Mouse (Mus musculus) CH12.LX (cell line): ENCODE measurements at regions not wholly inside any gene's neighbourhood (a gene's known extent, or its start where the extent isn't known, plus 50 kb on each side); places are given as distances from the start of the nearest gene placed in this dataset.
A peak's percentile ranks its signal among the peaks of the same experiment; 100 is the strongest.

Experiments used
- DNase-seq: peaks from one replicate; pipeline ENCODE4 v3.0.0-alpha.2; 2013; ENCODE audit errors: extremely low read depth
- H3K27ac ChIP-seq: 2 replicates; pipeline ENCODE4 v1.5.1; 2012; ENCODE audit warnings: low read depth, mild to moderate bottlenecking, control low read depth, moderate library complexity; ENCODE audit not compliant: insufficient read depth
- H3K27me3 ChIP-seq: replicated peaks from 2 replicates; pipeline ENCODE3; 2012; ENCODE audit warnings: inconsistent platforms
- H3K36me3 ChIP-seq, 2 experiments: replicated peaks in 1 of 2; 2 replicates each; pipeline versions ENCODE3 to v1.6.1; 2012; ENCODE audit warnings: inconsistent platforms in 1 of 2, low read length in 1 of 2, mild to moderate bottlenecking in 1 of 2, mixed read lengths in 1 of 2, moderate library complexity in 1 of 2; ENCODE audit not compliant: control insufficient read depth in 1 of 2, insufficient read depth in 1 of 2
- H3K4me1 ChIP-seq, 2 experiments: 2 replicates each; pipeline ENCODE4 v1.6.1; 2012; ENCODE audit warnings: inconsistent platforms in 1 of 2, moderate library complexity in 1 of 2; ENCODE audit not compliant: insufficient read depth in 2 of 2, control insufficient read depth in 1 of 2
- H3K4me2 ChIP-seq: 2 replicates; pipeline ENCODE4 v1.6.1; 2012; ENCODE audit warnings: low read depth, mild to moderate bottlenecking, control low read depth; ENCODE audit not compliant: poor library complexity, insufficient read depth, severe bottlenecking
- H3K4me3 ChIP-seq, 3 experiments: fragments of 150-350 bp in 1 of 3; sonication (generic) in 1 of 3; replicated peaks in 1 of 3; 2 replicates each; pipeline versions ENCODE3 to v1.5.1; 2011 to 2012; ENCODE audit warnings: low read depth in 2 of 3, low read length in 2 of 3, mild to moderate bottlenecking in 2 of 3, moderate library complexity in 2 of 3, control low read depth in 1 of 3, improper control_type of control experiment in 1 of 3, inconsistent platforms in 1 of 3, mixed read lengths in 1 of 3; ENCODE audit not compliant: poor library complexity in 1 of 3
- H3K79me2 ChIP-seq: replicated peaks from 2 replicates; pipeline ENCODE4 v1.6.1; 2012; ENCODE audit warnings: mild to moderate bottlenecking, moderate library complexity; ENCODE audit not compliant: control insufficient read depth, poor library complexity, insufficient read depth, severe bottlenecking; ENCODE audit errors: extremely low read depth
- H3K9ac ChIP-seq: 2 replicates; pipeline ENCODE4 v1.6.1; 2012; ENCODE audit warnings: low read depth, mild to moderate bottlenecking, control low read depth, moderate library complexity; ENCODE audit not compliant: insufficient read depth
- H3K9me3 ChIP-seq: replicated peaks from 2 replicates; pipeline ENCODE3; 2012; ENCODE audit warnings: low read length, inconsistent platforms, mixed read lengths
- MAFK ChIP-seq: IDR thresholded peaks from 2 replicates; pipeline ENCODE4 v1.6.1; 2011; ENCODE audit warnings: low read length, improper control_type of control experiment; ENCODE audit not compliant: insufficient replicate concordance
- NRF1 ChIP-seq: IDR thresholded peaks from 2 replicates; pipeline ENCODE4 v1.6.1; 2014; ENCODE audit warnings: low read depth, mild to moderate bottlenecking, inconsistent platforms, low read length, improper control_type of control experiment, moderate library complexity
- dilution Hi-C: fragments of 300-500 bp; cut with MboI; formaldehyde crosslinking; loops from 2 replicates; pipeline ENCODE4 v1.14.3; 2020; ENCODE audit warnings: low sequenced_read_pairs; ENCODE audit not compliant: extremely low pct_unique_long_range_greater_than_20kb, extremely low pct_ligation_motif_present
- in situ Hi-C: fragments of 300-500 bp; cut with MboI; formaldehyde crosslinking; loops from 3 replicates; pipeline ENCODE4 v1.14.3; 2019; ENCODE audit warnings: low sequenced_read_pairs, low pct_ligation_motif_present, low pct_unique_long_range_greater_than_20kb, mixed read lengths

DNA sequence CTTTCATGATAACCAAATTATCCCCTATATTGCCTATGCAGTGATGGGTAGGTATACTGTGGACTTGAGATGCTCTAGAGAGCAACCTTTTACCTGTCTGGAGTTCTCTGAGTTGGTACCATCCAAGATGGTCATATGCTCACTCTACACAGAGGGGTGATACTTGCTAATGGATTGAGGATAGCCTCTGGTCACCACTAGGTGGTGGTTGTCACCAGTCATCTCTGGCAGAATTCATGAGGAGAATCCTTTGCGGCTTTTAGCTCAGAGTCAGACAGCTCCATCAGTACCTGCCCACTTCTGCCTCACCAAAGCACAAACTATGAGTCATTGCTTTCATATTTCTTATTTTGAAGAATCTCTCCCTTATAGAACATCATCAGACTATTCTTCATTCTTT lies 500.9 kb upstream of the Impad1 start:
- no peak for TF ChIP-seq MAFK
- TF ChIP-seq, all 38 proteins: peak for 0
- Histone ChIP-seq H3K27ac (no peak overlapping the region), H3K4me1 (no peaks in the 10 kb centered on the region), H3K4me3 (no peak overlapping the region), H3K27me3 (no peaks in the 10 kb centered on the region), H3K79me2 (no peaks in the 10 kb centered on the region), H3K9ac (no peak overlapping the region), H3K36me3 (no peaks in the 10 kb centered on the region), H3K9me3 (no peaks in the 10 kb centered on the region), H3K4me2 (no peak overlapping the region)
- in situ Hi-C loops (no loop called here), dilution Hi-C loops (no loop called here)
- DNase-seq = peak; percentile 4

DNA sequence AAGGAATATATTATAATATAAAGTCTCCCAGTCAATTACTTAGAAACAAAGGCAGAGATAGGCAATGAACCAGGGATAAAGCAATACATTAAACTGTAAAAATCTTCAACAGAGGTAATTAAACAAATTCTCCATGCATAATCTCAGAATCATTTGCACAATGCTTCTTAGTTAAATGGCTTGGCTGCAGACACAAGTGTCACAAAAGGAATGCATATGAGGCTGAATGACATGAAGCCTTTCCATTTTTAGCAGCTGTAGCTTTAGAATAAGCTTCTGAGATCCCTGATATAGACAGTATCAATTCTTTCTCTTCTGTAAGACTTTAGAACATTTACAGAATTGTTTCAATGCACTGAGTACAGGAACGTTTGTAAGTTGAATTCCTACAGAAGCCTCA lies 483.0 kb upstream of the Impad1 start:
- H3K27ac ChIP-seq = no peak overlapping the region
- no peak for DNase-seq
- no peak overlapping the region for H3K4me3 ChIP-seq
- H3K79me2 ChIP-seq = no peaks in the 10 kb centered on the region
- no peaks in the 10 kb centered on the region for H3K9me3 ChIP-seq
- no peak overlapping the region for H3K4me2 ChIP-seq
- in situ Hi-C loops (no loop called here), dilution Hi-C loops (no loop called here)
- no peak for TF ChIP-seq NRF1
- no peaks in the 10 kb centered on the region for H3K4me1 ChIP-seq
- no peak overlapping the region for H3K9ac ChIP-seq
- H3K27me3 ChIP-seq = no peaks in the 10 kb centered on the region
- H3K36me3 ChIP-seq = no peaks in the 10 kb centered on the region
